Mouse (Mus musculus) urinary bladder, postnatal 10 days (tissue): ENCODE data around the gene Adam21.
"Not testable (repeated sequence)": the region's sequence is repeated elsewhere in the genome, so short reads cannot be mapped to it uniquely, and the experiment has no call there.

Experiments used
- DNase-seq: peaks from one replicate; pipeline ENCODE4 v3.0.0; 2022; ENCODE audit warnings: low spot score

The Adam21 gene

GRCm38 (mm10) chr12:81568374-81568773 is at the start of gene Adam21:
TSS of gene Adam21 (minus strand) at chr12:81568474.
- no peak for DNase-seq

GRCm38 (mm10) chr12:81616980-81617379 is 48.7 kb upstream of the Adam21 start:
- no peak for DNase-seq

GRCm38 (mm10) chr12:81615807-81616206 is 47.5 kb upstream of the Adam21 start:
- DNase-seq: no peak

GRCm38 (mm10) chr12:81609445-81609844 is 41.2 kb upstream of the Adam21 start:
- DNase-seq: no peak

GRCm38 (mm10) chr12:81604995-81605784 is 36.9 kb upstream of the Adam21 start:
- no peak for DNase-seq

GRCm38 (mm10) chr12:81596547-81597262 is 28.4 kb upstream of the Adam21 start:
- no peak for DNase-seq

- DNase-seq: peak; percentile 72
These were observed 26.8 kb upstream of the Adam21 start, which contains the start of gene Med6 for GRCm38 (mm10) chr12:81594902-81595671. TSS of gene Med6 (minus strand) at chr12:81595008.

GRCm38 (mm10) chr12:81567931-81568330 is 343 bp downstream of the Adam21 start:
- DNase-seq: no peak

GRCm38 (mm10) chr12:81564173-81564572 is 4.1 kb downstream of the Adam21 start:
- no peak for DNase-seq

GRCm38 (mm10) chr12:81549286-81549685 is 19.0 kb downstream of the Adam21 start:
- no peak for DNase-seq

- DNase-seq: no peak
These were observed 21.1 kb downstream of the Adam21 start for GRCm38 (mm10) chr12:81547163-81547562.

- no peak for DNase-seq
These were observed 35.2 kb downstream of the Adam21 start for GRCm38 (mm10) chr12:81533029-81533419.

- peak; percentile 25 for DNase-seq
These were observed 35.8 kb downstream of the Adam21 start, which contains the start of the genes Gm20498 and Synj2bp for GRCm38 (mm10) chr12:81532316-81533028. TSS of gene Gm20498 (minus strand) at chr12:81532905. TSS of gene Synj2bp (minus strand) at chr12:81532911.

GRCm38 (mm10) chr12:81530587-81530986 is 37.7 kb downstream of the Adam21 start:
- DNase-seq: not testable (repeated sequence)
